Mouse (Mus musculus) embryo, embryonic 11.5 days (tissue): ENCODE data around the gene Ndc80.
"Not testable (repeated sequence)": the region's sequence is repeated elsewhere in the genome, so short reads cannot be mapped to it uniquely, and the experiment has no call there.

ENCODE experiments used
- DNase-seq: peaks from one replicate; pipeline ENCODE4 v3.0.0-alpha.2; 2012; ENCODE audit warnings: low read depth, low spot score

Ndc80 gene

DNA sequence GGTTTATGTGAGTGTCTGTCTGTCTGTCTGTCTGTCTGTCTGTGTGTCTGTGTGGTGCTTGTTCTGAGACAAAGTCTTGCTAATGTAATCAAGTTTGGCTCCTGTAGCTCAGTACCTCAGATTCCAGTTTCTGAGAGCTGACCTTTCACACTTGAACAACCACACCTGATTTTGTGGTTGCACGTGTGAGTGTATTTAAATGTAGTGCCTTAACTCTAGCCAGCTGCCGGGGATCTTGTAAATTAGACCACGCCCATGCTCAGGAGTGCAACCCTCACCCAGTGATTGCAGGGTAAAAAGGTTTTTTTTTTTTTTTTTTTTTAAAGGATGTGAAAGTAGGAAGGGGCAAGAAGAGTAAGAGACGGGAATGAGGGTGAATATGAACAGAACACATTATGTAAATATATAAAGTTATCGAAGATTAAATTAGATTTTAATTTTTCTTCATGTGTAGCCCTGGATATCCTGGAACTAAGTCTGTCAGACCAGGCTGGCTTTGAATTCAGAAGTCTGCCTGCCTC lies 47.2 kb downstream of the Ndc80 start:
- DNase-seq: no peak

DNA sequence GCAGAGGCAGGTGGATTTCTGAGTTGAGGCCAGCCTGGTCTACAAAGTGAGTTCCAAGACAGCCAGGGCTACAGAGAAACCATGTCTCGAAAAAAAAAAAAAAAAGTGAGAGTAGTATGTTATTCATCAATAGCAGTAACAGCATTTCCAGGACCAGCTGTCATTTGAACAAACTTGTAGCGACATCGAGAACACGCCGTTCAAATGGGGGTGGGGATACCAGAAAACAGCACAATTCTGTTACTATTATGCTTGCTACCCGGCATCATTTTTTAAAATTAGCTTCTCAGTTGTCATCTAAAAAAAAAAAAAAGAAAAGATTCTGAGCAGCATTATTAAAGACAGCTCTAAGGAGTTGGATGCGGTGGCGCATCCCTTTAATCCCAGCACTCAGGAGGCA lies 49.2 kb downstream of the Ndc80 start:
- DNase-seq: no peak

DNA sequence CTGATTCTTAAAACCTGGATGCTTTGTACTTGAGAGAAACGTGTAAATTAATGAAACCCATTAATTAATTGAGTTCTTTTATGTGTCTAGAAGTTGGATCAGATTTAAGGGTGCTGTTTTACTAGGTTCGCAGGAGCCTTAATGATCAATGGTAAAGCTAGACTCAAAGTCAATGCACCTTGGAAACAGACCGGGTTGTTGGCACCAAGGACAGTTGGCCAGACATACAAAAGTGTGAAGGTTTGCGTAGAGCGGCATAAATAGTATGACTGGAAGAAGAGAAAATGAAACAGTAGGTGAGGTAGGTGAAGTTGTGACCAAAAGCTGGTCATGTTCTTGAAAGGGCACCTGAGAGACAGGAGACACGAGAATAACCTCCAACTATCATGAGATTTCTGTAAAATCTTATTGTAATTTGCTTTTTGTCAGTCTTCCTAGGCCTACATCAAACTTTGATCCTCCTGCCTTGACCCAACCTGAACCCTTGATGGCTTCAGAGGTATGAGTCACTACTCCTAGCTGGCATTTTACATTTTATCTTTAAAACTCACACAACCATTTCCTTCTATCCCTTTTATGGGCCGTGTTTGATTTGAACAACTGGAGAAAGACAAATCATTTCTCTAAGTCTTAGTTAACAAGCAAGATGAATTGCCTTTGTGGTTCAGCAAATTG lies 50.2 kb downstream of the Ndc80 start:
- no peak for DNase-seq

DNA sequence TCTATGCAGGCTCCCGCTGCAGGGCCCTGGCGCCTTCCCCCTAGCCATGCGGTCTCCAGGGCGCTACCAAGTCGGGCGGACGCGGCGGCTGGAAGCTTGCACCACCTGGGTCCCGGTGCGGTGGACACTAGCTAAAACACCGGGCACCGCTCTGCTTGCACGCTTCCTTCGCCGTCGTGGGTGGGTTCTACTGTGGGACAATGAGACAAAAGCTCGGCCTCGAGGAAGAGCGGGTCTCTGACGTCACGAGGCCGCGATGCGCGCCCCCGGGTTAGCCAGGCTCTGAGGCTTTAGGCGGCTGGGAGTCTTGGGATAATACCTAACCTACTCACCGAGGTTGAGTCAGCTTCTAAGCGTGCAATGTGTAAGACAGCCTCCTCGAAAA lies 51.0 kb downstream of the Ndc80 start:
- DNase-seq: peak; percentile 73

DNA sequence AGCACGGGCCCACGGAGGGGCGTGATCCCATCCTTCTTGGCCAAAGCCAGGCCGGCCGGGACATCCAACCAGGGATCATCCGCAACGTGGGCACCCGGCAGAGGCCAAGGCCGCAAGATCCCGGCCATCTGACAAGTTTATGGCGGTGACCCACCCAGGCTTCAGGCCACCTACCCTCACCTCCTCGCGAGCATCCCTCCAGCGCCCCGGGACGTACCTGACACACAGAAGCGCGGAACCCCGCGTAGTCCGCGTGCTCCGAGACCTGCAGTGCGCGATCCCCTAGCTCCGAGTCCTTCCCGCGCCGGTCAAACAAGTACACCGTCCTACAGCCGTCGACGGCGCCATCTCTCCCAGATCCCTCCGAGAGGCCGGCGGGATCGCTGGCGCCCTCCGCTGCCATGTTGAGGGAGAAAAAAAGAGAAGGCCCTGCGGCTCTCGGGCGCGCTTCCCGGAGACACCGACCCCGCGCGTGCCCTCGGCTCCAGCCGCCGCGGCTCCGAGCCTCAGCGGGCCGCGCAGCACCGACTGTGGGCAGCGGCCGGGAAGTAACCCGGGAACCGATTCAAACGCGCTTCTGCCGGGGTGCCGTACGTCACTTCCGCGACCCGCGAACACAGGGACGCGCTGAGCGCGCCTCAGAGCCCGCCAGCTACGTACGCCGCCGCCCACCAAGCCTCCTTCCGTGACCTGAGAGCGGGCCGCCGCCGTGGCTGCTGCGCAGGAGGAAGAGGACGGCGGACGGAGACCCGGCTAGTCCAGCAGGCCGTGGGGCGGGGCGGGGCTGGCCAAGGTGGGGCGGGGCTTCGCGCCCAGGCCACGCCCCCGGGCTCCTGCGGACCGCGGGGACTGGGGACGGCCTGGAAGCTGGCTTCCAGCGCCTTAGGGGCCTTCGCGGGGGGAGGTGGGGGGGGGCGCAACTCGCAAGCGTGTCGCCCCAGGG lies 51.6 kb downstream of the Ndc80 start, which contains the start of gene Smchd1:
Smchd1 (minus strand) TSS at position 582 of the 943 bp plus-strand sequence.
- DNase-seq: peak; percentile 84

DNA sequence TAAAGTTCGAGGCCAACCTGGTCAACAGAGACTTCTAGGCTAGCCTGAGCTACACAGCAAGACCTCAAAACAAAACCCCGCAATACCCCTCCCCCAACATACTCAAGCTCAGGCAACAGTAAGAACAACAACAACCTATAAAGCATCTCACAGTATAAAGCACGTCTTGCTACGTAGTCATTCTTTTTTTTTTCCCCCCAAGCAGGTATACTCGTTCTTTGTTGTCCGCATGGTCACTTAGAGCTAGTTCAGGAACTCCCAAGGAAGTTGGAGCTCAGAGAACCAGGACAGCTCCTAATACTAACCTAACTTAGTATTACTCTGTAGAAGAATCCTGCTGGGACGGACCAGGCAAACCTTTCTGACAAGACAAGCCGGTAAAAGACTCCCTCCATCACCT lies 52.5 kb downstream of the Ndc80 start:
- DNase-seq: no peak

DNA sequence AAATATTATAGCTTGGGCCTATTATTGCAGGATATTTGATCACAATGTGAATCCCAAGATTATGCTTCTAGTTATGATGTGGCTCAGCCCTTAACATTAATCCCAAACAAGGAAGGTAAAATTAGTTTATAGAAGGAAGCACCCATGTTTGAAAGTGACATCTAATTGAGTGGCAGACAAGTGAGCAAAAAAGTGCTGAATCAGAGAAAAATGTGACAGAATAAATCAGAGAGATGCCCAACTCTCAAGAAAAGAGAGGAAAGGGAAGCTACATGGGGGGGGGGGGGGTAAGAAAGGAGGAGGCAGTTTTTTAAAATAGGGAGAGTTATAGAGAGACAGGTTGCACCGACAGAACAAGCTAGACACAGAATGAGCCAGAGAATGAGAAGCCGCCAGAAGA lies 55.4 kb downstream of the Ndc80 start:
- DNase-seq: no peak

DNA sequence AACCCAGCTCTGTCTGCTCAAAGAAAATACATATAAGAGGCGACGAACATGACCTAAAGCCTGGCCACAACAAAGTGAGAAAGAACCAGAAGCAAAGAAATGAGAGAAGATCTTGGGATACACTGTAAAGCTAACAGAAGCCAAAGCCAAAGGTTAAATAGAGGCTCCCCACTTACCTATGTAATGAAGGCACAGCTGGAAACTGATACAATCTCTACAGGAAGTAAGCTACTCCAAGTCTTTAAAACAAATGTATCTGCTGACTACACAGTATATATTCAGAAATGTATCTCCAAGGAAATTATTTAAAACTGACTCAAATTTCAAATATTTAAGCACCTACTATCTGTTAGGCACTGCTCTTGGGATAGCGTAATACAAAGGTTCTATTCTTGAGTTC lies 66.3 kb downstream of the Ndc80 start:
- no peak for DNase-seq

DNA sequence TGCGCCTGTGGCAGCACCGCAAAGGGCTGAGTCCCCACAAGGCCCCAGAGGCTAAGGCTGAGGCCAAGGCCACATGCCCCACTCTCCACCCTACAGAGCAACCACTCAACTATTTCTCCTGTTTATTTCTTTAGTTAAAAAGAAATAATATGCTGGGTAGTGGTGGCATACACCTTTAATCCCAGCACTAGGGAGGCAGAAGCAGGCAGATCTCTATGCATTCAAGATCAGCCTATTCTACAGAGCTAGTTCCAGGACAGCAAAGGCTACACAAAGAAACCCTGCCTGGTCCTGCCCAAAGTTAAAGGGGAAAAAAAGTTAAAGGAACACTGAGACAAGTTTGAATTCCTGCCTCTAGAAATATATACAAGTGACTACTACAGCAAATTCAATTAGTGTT lies 66.8 kb downstream of the Ndc80 start, which contains the start of gene Gm4707:
Gm4707 (minus strand) TSS at position 101 of the 400 bp plus-strand sequence.
- DNase-seq: no peak

GRCm38 (mm10) chr17:71457361-71457760 lies 69.3 kb downstream of the Ndc80 start:
- DNase-seq: not testable (repeated sequence)
